Mouse (Mus musculus) intestine, embryonic 15.5 days (tissue): Measurements from ENCODE around the gene Stoml1. TPM values are rescaled to one million over a fixed set of nuclear protein-coding genes. Genes with fewer than 3 reads are reported as not detected.

ENCODE experiments used
- ATAC-seq: fragments of 200-750 bp; cut with Nextera tagmentation; 2 replicates; pipeline ENCODE4 v1.8.0; 2017; ENCODE audit warnings: moderate TSS enrichment, moderate library complexity
- H3K27ac ChIP-seq: fragments of 300-500 bp; sonication (generic); 2 replicates; pipeline ENCODE4 v1.5.1; 2015; ENCODE audit warnings: mild to moderate bottlenecking, inconsistent platforms
- H3K27me3 ChIP-seq: fragments of 300-500 bp; sonication (generic); replicated peaks from 2 replicates; pipeline ENCODE4 v1.6.1; 2015; ENCODE audit warnings: inconsistent platforms
- H3K36me3 ChIP-seq: fragments of 300-500 bp; sonication (generic); 2 replicates; pipeline ENCODE4 v1.6.1; 2015; ENCODE audit warnings: inconsistent platforms
- H3K4me1 ChIP-seq: fragments of 300-500 bp; sonication (generic); replicated peaks from 2 replicates; pipeline ENCODE4 v1.6.1; 2015; ENCODE audit warnings: inconsistent platforms
- H3K4me2 ChIP-seq: fragments of 300-500 bp; sonication (generic); replicated peaks from 2 replicates; pipeline ENCODE4 v1.6.1; 2015; ENCODE audit warnings: mild to moderate bottlenecking, inconsistent platforms
- H3K4me3 ChIP-seq: fragments of 300-500 bp; sonication (generic); replicated peaks from 2 replicates; pipeline ENCODE4 v1.5.1; 2015; ENCODE audit warnings: inconsistent platforms
- H3K9ac ChIP-seq: fragments of 300-500 bp; sonication (generic); 2 replicates; pipeline ENCODE4 v1.6.1; 2015; ENCODE audit warnings: inconsistent platforms
- H3K9me3 ChIP-seq: fragments of 300-500 bp; sonication (generic); 2 replicates; pipeline ENCODE4 v1.6.1; 2016; ENCODE audit warnings: inconsistent platforms
- WGBS: fragments of 180-500 bp; shearing (Covaris S2); methylation state at CpG from one replicate; pipeline ENCODE4 v1.1.7; 2015; 5-methylcytosine and 5-hydroxymethylcytosine counted together
- polyA plus RNA-seq: library from polyadenylated mRNA; unstranded; fragments of >200 nt; fragmentation: Nextera tagmentation; extraction: Ambion mirVana; gene quantifications from 2 replicates; pipeline ENCODE4 v1.2.1, GENCODE M21; 2015

The Stoml1 gene
- polyA plus RNA-seq, 1 experiment from 2014 or later = 21.4 TPM

DNA sequence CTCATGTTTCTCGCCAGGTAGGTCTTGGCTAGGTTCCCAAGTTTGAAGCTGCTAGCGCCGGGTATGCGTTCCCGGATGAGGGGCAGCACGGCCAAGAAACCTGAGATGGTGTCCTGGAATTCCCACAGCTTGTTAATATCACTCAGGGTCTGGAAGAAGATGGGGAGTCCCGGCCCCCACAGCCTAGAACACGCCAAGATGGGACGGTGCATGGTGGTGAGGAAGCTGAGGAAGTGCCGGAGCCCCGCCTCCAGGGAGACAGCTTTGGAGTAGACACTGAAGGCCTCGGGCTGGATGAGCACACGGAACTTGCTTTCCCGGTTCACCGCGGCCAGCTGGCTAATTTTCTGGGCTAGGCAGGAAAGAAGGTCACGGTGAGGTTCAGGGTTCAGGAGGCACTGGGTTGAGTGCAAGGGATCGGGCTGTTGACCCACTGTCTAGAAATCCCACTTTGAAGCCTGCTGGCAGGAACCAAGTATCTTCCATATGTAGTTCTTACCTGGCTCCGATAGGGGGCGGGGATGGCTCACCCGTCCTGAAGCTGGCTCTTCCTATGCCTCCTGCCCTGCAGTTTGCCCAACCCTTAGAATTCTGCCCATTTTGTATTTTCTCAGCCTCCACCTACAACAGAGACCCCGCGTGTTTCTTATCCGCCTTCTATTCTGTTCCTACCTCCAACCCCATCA lies 32.6 kb upstream of the Stoml1 start:
- H3K4me1 ChIP-seq = no peaks in the 10 kb centered on the region
- peaks cover 8% of the 10 kb centered on the region for H3K36me3 ChIP-seq
- no peak; the same call in 1 of the 2 replicates for ATAC-seq
- no peak overlapping the region for H3K9ac ChIP-seq
- WGBS = 73% methylated on average over 24 of the region's 24 CpGs
- H3K27me3 ChIP-seq = no peaks in the 10 kb centered on the region
- no peaks in the 10 kb centered on the region for H3K9me3 ChIP-seq
- H3K4me2 ChIP-seq = no peak overlapping the region
- no peak overlapping the region for H3K4me3 ChIP-seq
- H3K27ac ChIP-seq = no peak overlapping the region

- no peaks in the 10 kb centered on the region for H3K27me3 ChIP-seq
- whole genome bisulfite sequencing = 96% methylated on average over 2 of the region's 2 CpGs
- H3K36me3 ChIP-seq = peaks cover 23% of the 10 kb centered on the region
- H3K4me3 ChIP-seq = no peak overlapping the region
- H3K4me2 ChIP-seq = no peak overlapping the region
- no peak for ATAC-seq
- H3K9me3 ChIP-seq = no peaks in the 10 kb centered on the region
- no peaks in the 10 kb centered on the region for H3K4me1 ChIP-seq
- no peak overlapping the region for H3K9ac ChIP-seq
- no peak overlapping the region for H3K27ac ChIP-seq
Observed at GRCm38 (mm10) chr9:58224356-58224755, 28.6 kb upstream of the Stoml1 start.

GRCm38 (mm10) chr9:58225915-58226913 lies 26.8 kb upstream of the Stoml1 start:
- ATAC-seq = no peak
- Histone ChIP-seq H3K27me3 (no peaks in the 10 kb centered on the region), H3K36me3 (peaks cover 31% of the 10 kb centered on the region), H3K27ac (no peak overlapping the region), H3K4me2 (no peak overlapping the region), H3K4me3 (no peak overlapping the region), H3K4me1 (no peaks in the 10 kb centered on the region), H3K9ac (no peak overlapping the region), H3K9me3 (no peaks in the 10 kb centered on the region)
- WGBS = 65% methylated on average over 9 of the region's 9 CpGs

GRCm38 (mm10) chr9:58228777-58229466 lies 24.0 kb upstream of the Stoml1 start:
- Histone ChIP-seq H3K27ac (no peak overlapping the region), H3K4me3 (no peak overlapping the region), H3K36me3 (peaks cover 35% of the 10 kb centered on the region), H3K4me1 (no peaks in the 10 kb centered on the region), H3K27me3 (no peaks in the 10 kb centered on the region), H3K4me2 (no peak overlapping the region), H3K9ac (no peak overlapping the region), H3K9me3 (no peaks in the 10 kb centered on the region)
- 86% methylated on average over 9 of the region's 9 CpGs for WGBS
- ATAC-seq = peak; percentile 38; the same call in 1 of the 2 replicates

DNA sequence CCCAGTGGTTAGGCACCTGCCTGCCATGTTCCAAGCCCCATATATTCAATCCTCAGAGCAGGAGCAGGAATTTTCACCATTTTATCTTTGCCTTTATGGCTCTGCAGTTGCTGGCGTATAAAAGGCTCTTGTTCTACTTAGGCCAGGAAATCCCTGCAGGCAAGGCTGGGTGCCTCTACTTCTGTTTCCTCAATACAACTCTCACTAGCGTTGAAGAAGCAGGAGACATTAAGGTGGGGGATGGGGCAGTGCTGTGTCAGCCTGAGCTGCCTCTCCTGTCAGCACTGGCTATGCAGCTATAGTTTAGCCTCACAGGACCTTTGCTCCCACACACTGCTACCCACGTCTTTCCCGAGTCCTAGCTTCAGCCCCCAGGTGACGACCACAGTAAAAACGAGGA lies 21.2 kb upstream of the Stoml1 start:
- H3K4me2 ChIP-seq = no peak overlapping the region
- 69% methylated on average over 6 of the region's 6 CpGs for WGBS

DNA sequence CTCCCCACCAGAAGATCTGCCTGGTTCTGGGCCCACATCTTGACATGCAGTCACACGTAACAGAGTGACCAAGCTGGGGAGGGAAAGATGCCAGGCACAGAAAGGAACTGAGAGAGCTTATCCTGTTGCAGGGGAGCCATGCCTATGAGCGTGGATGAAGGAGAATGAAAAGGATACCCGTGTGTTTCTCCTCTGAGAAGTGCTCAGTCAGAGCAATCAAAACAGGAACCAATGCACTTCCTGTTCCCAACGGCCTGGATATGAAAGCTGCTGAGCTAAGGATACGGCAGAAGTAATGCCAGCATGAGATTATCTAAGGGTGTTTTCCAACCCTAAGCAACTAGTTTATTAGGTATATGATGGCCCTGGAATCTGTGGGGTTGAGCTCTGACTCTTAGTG lies 20.6 kb upstream of the Stoml1 start:
- no peak for ATAC-seq
- Histone ChIP-seq H3K27ac (0 out of 2 replicates have a peak overlapping the region, but pooled peaks have one; percentile 5), H3K4me1 (no peaks in the 10 kb centered on the region), H3K4me3 (no peak overlapping the region), H3K9me3 (no peaks in the 10 kb centered on the region), H3K9ac (no peak overlapping the region), H3K4me2 (no peak overlapping the region), H3K27me3 (no peaks in the 10 kb centered on the region), H3K36me3 (peaks cover 40% of the 10 kb centered on the region)
- 58% methylated on average over 5 of the region's 5 CpGs for WGBS

More for the DNA sequence above, 21.2 kb upstream of the Stoml1 start:
- Histone ChIP-seq H3K27me3 (no peaks in the 10 kb centered on the region), H3K4me1 (no peaks in the 10 kb centered on the region), H3K9me3 (no peaks in the 10 kb centered on the region), H3K4me3 (no peak overlapping the region), H3K9ac (no peak overlapping the region), H3K27ac (0 out of 2 replicates have a peak overlapping the region, but pooled peaks have one; percentile 5), H3K36me3 (peaks cover 43% of the 10 kb centered on the region)
- no peak for ATAC-seq

DNA sequence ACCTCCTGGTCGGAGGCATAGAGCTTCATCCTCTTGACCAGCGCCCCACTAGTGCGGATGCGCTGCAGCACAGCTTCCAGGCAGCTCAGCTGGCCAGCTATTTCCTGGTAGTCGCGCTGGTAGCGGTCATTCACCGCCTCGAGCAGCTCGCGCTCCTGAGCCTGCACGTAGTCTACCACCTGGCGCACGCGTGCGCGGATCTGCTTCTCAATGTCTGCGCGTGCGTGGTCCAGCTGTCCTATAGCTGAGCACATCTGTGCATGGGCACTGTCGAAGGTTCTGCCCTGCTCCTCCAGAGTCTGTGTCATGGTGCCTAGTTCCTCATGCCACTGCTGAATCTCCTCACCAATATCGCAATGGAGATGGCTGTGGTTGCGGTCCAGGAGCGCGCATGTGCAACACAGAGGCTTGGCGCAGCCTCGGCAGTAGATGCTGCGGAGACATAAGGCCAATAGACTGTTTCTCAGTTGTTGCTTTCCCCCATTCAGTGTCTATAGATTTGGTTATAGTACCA lies 18.4 kb upstream of the Stoml1 start:
- Histone ChIP-seq H3K36me3 (peaks cover 25% of the 10 kb centered on the region), H3K27ac (no peak overlapping the region), H3K4me3 (no peak overlapping the region), H3K27me3 (no peaks in the 10 kb centered on the region), H3K4me1 (no peaks in the 10 kb centered on the region), H3K9ac (no peak overlapping the region), H3K9me3 (no peaks in the 10 kb centered on the region), H3K4me2 (no peak overlapping the region)
- no peak for ATAC-seq
- 96% methylated on average over 28 of the region's 28 CpGs for WGBS

DNA sequence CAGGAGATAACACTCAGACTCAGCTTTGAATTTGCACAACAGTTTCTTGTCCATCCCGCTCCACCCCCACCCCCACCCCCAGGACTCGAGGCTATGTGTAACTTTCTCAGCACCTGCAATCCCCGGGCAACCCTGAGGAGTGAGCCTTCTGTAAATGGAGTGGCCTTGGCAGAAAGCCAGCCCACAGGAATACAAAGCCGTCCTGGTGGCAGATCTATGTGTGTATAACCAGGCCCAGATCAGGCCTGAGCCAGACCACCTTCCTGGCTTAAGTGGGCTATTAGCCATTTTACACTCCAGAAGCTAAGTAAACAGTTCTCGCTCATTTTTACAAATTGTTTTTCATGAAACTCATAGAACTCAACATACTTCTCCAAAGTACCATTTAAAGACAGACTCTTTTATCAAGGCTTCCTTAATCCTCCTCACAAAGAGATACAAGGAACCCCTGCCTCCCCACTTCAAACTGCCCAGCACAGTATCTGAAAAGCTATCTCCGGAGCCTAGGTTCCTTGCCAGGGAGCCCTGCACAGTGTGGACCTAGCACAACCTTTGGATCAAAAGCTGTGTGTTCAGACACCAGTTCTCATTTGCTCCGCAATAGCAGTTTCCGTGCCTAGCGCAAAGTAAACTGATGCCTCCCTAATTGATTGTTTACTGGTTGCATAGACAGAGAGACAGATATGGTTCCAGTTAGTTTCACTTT lies 11.0 kb upstream of the Stoml1 start:
- Histone ChIP-seq H3K4me1 (peaks cover 29% of the 10 kb centered on the region), H3K9me3 (no peaks in the 10 kb centered on the region), H3K36me3 (no peaks in the 10 kb centered on the region), H3K4me2 (no peak overlapping the region), H3K9ac (no peak overlapping the region), H3K27ac (peak overlapping the region; percentile 29; the same call in 1 of the 2 replicates), H3K27me3 (no peaks in the 10 kb centered on the region), H3K4me3 (no peak overlapping the region)
- 29% methylated on average over 9 of the region's 9 CpGs for WGBS
- peak; percentile 76 for ATAC-seq

GRCm38 (mm10) chr9:58242696-58243095 lies 10.3 kb upstream of the Stoml1 start:
- Histone ChIP-seq H3K9ac (no peak overlapping the region), H3K27ac (no peak overlapping the region), H3K4me3 (no peak overlapping the region), H3K9me3 (no peaks in the 10 kb centered on the region), H3K4me1 (peaks cover 34% of the 10 kb centered on the region), H3K4me2 (no peak overlapping the region), H3K36me3 (no peaks in the 10 kb centered on the region), H3K27me3 (no peaks in the 10 kb centered on the region)
- no peak for ATAC-seq
- WGBS = 78% methylated on average over 5 of the region's 5 CpGs

- Histone ChIP-seq H3K9me3 (no peaks in the 10 kb centered on the region), H3K4me3 (no peak overlapping the region), H3K27ac (peak overlapping the region; percentile 40), H3K9ac (no peak overlapping the region), H3K27me3 (no peaks in the 10 kb centered on the region), H3K4me1 (peaks cover 34% of the 10 kb centered on the region), H3K36me3 (no peaks in the 10 kb centered on the region), H3K4me2 (no peak overlapping the region)
- no peak for ATAC-seq
- 73% methylated on average over 6 of the region's 6 CpGs for WGBS
Observed at GRCm38 (mm10) chr9:58243696-58244095, 9.3 kb upstream of the Stoml1 start.

GRCm38 (mm10) chr9:58246083-58246591 lies 6.8 kb upstream of the Stoml1 start:
- no peak overlapping the region for H3K4me3 ChIP-seq
- H3K4me2 ChIP-seq = no peak overlapping the region
- 72% methylated on average over 4 of the region's 4 CpGs for WGBS
- no peaks in the 10 kb centered on the region for H3K36me3 ChIP-seq
- H3K27ac ChIP-seq = no peak overlapping the region
- H3K9ac ChIP-seq = no peak overlapping the region
- H3K9me3 ChIP-seq = no peaks in the 10 kb centered on the region
- H3K27me3 ChIP-seq = no peaks in the 10 kb centered on the region
- peaks cover 44% of the 10 kb centered on the region for H3K4me1 ChIP-seq
- ATAC-seq = no peak
